Mouse (Mus musculus) ES-Bruce4 (cell line): ENCODE measurements around the gene Gba2.

Source experiments
- CTCF ChIP-seq: IDR thresholded peaks from one replicate; pipeline ENCODE4 v1.8.1; 2011; ENCODE audit warnings: low read depth, low read length
- EP300 ChIP-seq: IDR thresholded peaks from 2 replicates; pipeline ENCODE4 v1.6.1; 2011; ENCODE audit warnings: low read depth, low read length; ENCODE audit not compliant: insufficient read depth

- TF ChIP-seq CTCF: no peak
- TF ChIP-seq EP300: no peak
Observed at GRCm38 (mm10) chr4:43598650-43599380, 20.1 kb upstream of the Gba2 start.
